Comparison of ENCODE assay signal across 21 mouse cellular contexts in genomic region chr2:40926626-40927025, GRCm38 (mm10).
DNase-seq lines count a peak whose midpoint lies in the region; ATAC-seq and TF ChIP-seq lines count a peak whose summit lies in the region.
"Had no signal": no experiment of that assay in that cellular context is flagged by ENCODE, and none has a peak within 500 bp of the region (broad histone marks: within the 10 kb centered on the region; RNA-seq: fewer than 3 reads in every experiment).

No protein-coding gene starts in this region.

- no peak for TF ChIP-seq CTCF in hindbrain, postnatal 0 days (IDR thresholded peaks at IDR 0.05; ENCODE audit: low read depth)

- no peaks in the 10 kb centered on the region for H3K9me3 ChIP-seq in forebrain, embryonic 14.5 days (replicated peaks; ENCODE audit: control insufficient read depth, low read length)
- no peaks in the 10 kb centered on the region for H3K9me3 ChIP-seq in forebrain, embryonic 10.5 days
- no peaks in the 10 kb centered on the region for H3K9me3 ChIP-seq in hindbrain, embryonic 14.5 days (ENCODE audit: control insufficient read depth, low read length)
- H3K9me3 ChIP-seq in hindbrain, postnatal 0 days (ENCODE audit: low read length): no peaks in the 10 kb centered on the region
- no peaks in the 10 kb centered on the region for H3K9me3 ChIP-seq in neural tube, embryonic 14.5 days (ENCODE audit: control insufficient read depth, low read length)
- no peaks in the 10 kb centered on the region for H3K9me3 ChIP-seq in neural tube, embryonic 15.5 days (replicated peaks)
- H3K9me3 ChIP-seq: embryonic facial prominence, embryonic 10.5 days; heart, embryonic 15.5 days had no signal

- H3K36me3 ChIP-seq in forebrain, embryonic 14.5 days (ENCODE audit: control insufficient read depth, insufficient read depth, low read length): no peaks in the 10 kb centered on the region
- no peaks in the 10 kb centered on the region for H3K36me3 ChIP-seq in forebrain, embryonic 10.5 days (replicated peaks)
- H3K36me3 ChIP-seq in hindbrain, embryonic 14.5 days (replicated peaks; ENCODE audit: control insufficient read depth, insufficient read depth): no peaks in the 10 kb centered on the region
- no peaks in the 10 kb centered on the region for H3K36me3 ChIP-seq in hindbrain, postnatal 0 days (ENCODE audit: insufficient read depth, low read length)
- H3K36me3 ChIP-seq in neural tube, embryonic 14.5 days (ENCODE audit: control insufficient read depth, insufficient read depth, low read length): no peaks in the 10 kb centered on the region
- H3K36me3 ChIP-seq in neural tube, embryonic 15.5 days: no peaks in the 10 kb centered on the region
- H3K36me3 ChIP-seq: embryonic facial prominence, embryonic 10.5 days; heart, embryonic 15.5 days had no signal

- H3K27ac ChIP-seq in forebrain, embryonic 14.5 days (ENCODE audit: low read depth, low read length): no peak overlapping the region
- H3K27ac ChIP-seq in forebrain, embryonic 10.5 days: no peak overlapping the region
- H3K27ac ChIP-seq in hindbrain, embryonic 14.5 days: no peak overlapping the region
- no peak overlapping the region for H3K27ac ChIP-seq in hindbrain, postnatal 0 days
- H3K27ac ChIP-seq in neural tube, embryonic 14.5 days (ENCODE audit: low read depth, low read length): no peak overlapping the region
- no peak overlapping the region for H3K27ac ChIP-seq in neural tube, embryonic 15.5 days (replicated peaks)
- H3K27ac ChIP-seq: embryonic facial prominence, embryonic 10.5 days; heart, adult 2 months; heart, embryonic 15.5 days had no signal

- no peaks in the 10 kb centered on the region for H3K27me3 ChIP-seq in forebrain, embryonic 14.5 days (replicated peaks; ENCODE audit: control insufficient read depth, insufficient read depth, low read length)
- no peaks in the 10 kb centered on the region for H3K27me3 ChIP-seq in forebrain, embryonic 10.5 days (ENCODE audit: poor library complexity, severe bottlenecking)
- H3K27me3 ChIP-seq in hindbrain, embryonic 14.5 days (ENCODE audit: control insufficient read depth, insufficient read depth, low read length): no peaks in the 10 kb centered on the region
- H3K27me3 ChIP-seq in hindbrain, postnatal 0 days (ENCODE audit: insufficient read depth, low read length): no peaks in the 10 kb centered on the region
- H3K27me3 ChIP-seq in neural tube, embryonic 14.5 days (ENCODE audit: control insufficient read depth, insufficient read depth, low read length): no peaks in the 10 kb centered on the region
- H3K27me3 ChIP-seq in neural tube, embryonic 15.5 days (replicated peaks): no peaks in the 10 kb centered on the region
- H3K27me3 ChIP-seq: CH12.LX; heart, embryonic 15.5 days had no signal

- H3K4me2 ChIP-seq in forebrain, embryonic 14.5 days (ENCODE audit: low read length): no peak overlapping the region
- H3K4me2 ChIP-seq in hindbrain, embryonic 14.5 days (replicated peaks): no peak overlapping the region
- H3K4me2 ChIP-seq in hindbrain, postnatal 0 days (ENCODE audit: low read depth, low read length): no peak overlapping the region
- H3K4me2 ChIP-seq in neural tube, embryonic 14.5 days (ENCODE audit: low read depth, low read length): no peak overlapping the region
- no peak overlapping the region for H3K4me2 ChIP-seq in neural tube, embryonic 15.5 days
- H3K4me2 ChIP-seq: heart, embryonic 11.5 days; heart, embryonic 15.5 days had no signal

- no peak overlapping the region for H3K4me3 ChIP-seq in forebrain, embryonic 14.5 days (ENCODE audit: low read depth, low read length)
- no peak overlapping the region for H3K4me3 ChIP-seq in forebrain, embryonic 10.5 days
- H3K4me3 ChIP-seq in hindbrain, embryonic 14.5 days (replicated peaks; ENCODE audit: low read length): no peak overlapping the region
- H3K4me3 ChIP-seq in hindbrain, postnatal 0 days (ENCODE audit: low read length): no peak overlapping the region
- no peak overlapping the region for H3K4me3 ChIP-seq in neural tube, embryonic 14.5 days (ENCODE audit: low read depth, low read length)
- H3K4me3 ChIP-seq in neural tube, embryonic 15.5 days (replicated peaks): no peak overlapping the region
- H3K4me3 ChIP-seq: embryonic facial prominence, embryonic 10.5 days; heart, adult 2 months; heart, embryonic 15.5 days had no signal

- no peaks in the 10 kb centered on the region for H3K4me1 ChIP-seq in forebrain, embryonic 14.5 days (ENCODE audit: control insufficient read depth, insufficient read depth, low read length)
- H3K4me1 ChIP-seq in forebrain, embryonic 10.5 days: no peaks in the 10 kb centered on the region
- H3K4me1 ChIP-seq in hindbrain, embryonic 14.5 days (replicated peaks; ENCODE audit: control insufficient read depth, insufficient read depth, low read length): no peaks in the 10 kb centered on the region
- H3K4me1 ChIP-seq in hindbrain, postnatal 0 days (ENCODE audit: insufficient read depth, low read length): no peaks in the 10 kb centered on the region
- H3K4me1 ChIP-seq in neural tube, embryonic 14.5 days (ENCODE audit: control insufficient read depth, insufficient read depth, low read length): no peaks in the 10 kb centered on the region
- no peaks in the 10 kb centered on the region for H3K4me1 ChIP-seq in neural tube, embryonic 15.5 days
- H3K4me1 ChIP-seq: embryonic facial prominence, embryonic 10.5 days; heart, embryonic 15.5 days had no signal

- H3K9ac ChIP-seq in forebrain, embryonic 14.5 days (ENCODE audit: low read length): no peak overlapping the region
- no peak overlapping the region for H3K9ac ChIP-seq in hindbrain, embryonic 14.5 days
- no peak overlapping the region for H3K9ac ChIP-seq in hindbrain, postnatal 0 days (replicated peaks; ENCODE audit: low read length)
- H3K9ac ChIP-seq in neural tube, embryonic 14.5 days (replicated peaks; ENCODE audit: low read depth, low read length): no peak overlapping the region
- no peak overlapping the region for H3K9ac ChIP-seq in neural tube, embryonic 15.5 days (replicated peaks)
- H3K9ac ChIP-seq: heart, embryonic 15.5 days had no signal

- DNase-seq in forebrain, embryonic 14.5 days (ENCODE audit: low spot score): peak; percentile 46
- DNase-seq in forebrain, embryonic 10.5 days (ENCODE audit: extremely low spot score, low spot score): no peak
- no peak for DNase-seq in hindbrain, embryonic 14.5 days (ENCODE audit: low spot score)
- DNase-seq in hindbrain, postnatal 0 days (ENCODE audit: low spot score): no peak
- no peak for DNase-seq in cerebellum, adult 11 months
- DNase-seq: adrenal gland, adult 2 months; adrenal gland, postnatal 25 days; cerebellum, adult 11-12 months; cerebellum, adult 9-10 months; cerebellum, postnatal 25 days; gastrocnemius, postnatal 14 days; heart, adult 2 months; heart, postnatal 14 days; kidney, adult 11 months had no signal

- ATAC-seq in forebrain, embryonic 14.5 days: peak; percentile 46
- 0 out of 2 replicates have a peak, but pooled peaks have one; percentile 40 for ATAC-seq in hindbrain, embryonic 14.5 days (ENCODE audit: low FRiP score)
- ATAC-seq in hindbrain, postnatal 0 days: no peak
- ATAC-seq in neural tube, embryonic 14.5 days (ENCODE audit: low read depth): peak; percentile 75; the same call in 1 of the 2 replicates
- no peak; the same call in 1 of the 2 replicates for ATAC-seq in neural tube, embryonic 15.5 days (ENCODE audit: low FRiP score)
- ATAC-seq: hindbrain, embryonic 16.5 days had no signal

Comparison
In these comparisons a context has a peak if more than half of its experiments do, and no peak if none do; other contexts are left out.
1. ATAC-seq: peak in forebrain, embryonic 14.5 days (single experiment), hindbrain, embryonic 14.5 days (single experiment) and neural tube, embryonic 14.5 days (single experiment); none in hindbrain, postnatal 0 days (single experiment) and neural tube, embryonic 15.5 days (single experiment).